Mouse (Mus musculus) naive thymus-derived CD4-positive, alpha-beta T cell, adult 2 months (primary cell): ENCODE measurements around the gene Spice1.

Experiments used
- DNase-seq: peaks from one replicate; pipeline ENCODE4 v3.0.0-alpha.2; 2011; ENCODE audit warnings: low read depth

The Spice1 gene

GRCm38 (mm10) chr16:44365522-44365921 is 18.6 kb downstream of the Spice1 start:
- DNase-seq = no peak

DNA sequence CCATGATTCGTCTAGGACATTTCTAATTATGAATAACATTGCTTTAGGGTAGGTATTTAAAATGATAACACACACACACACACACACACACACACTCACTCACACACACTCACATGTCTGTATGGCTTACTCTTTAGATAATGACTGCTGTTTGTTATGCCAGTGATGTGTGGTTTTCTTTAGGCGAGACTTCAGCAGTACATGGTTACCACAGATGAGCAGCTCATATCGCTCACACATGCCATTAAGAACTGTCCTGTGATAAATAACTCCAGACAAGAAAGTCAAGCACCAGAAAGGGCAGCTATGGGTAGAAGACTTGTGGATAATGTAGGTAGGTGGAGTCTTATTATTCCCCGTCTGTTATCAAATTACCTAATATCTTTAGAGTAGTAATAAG is 28.5 kb downstream of the Spice1 start:
- no peak for DNase-seq

DNA sequence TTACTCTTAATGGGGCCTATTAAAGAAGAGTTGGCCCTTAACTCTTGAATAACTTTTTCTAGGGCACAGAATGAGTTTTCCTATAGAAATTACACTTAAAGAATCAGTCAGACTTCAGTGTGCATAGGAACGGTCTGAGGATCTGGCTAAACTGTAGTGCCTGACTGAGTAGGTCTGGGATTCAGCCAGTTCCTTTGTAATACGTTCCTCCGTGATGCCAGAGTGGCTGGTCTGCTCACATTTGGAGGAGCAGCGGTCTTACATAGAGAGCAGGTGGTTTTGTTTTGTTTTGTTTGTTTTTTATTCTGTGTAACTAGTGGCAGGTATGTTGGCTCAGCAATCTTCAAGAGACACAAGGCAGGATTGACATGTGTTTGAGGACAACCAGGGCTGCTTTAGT is 33.1 kb downstream of the Spice1 start:
- no peak for DNase-seq

GRCm38 (mm10) chr16:44381578-44381977 is 34.7 kb downstream of the Spice1 start:
- DNase-seq = no peak

- DNase-seq = no peak
Measured at GRCm38 (mm10) chr16:44383549-44383948, 36.6 kb downstream of the Spice1 start.

DNA sequence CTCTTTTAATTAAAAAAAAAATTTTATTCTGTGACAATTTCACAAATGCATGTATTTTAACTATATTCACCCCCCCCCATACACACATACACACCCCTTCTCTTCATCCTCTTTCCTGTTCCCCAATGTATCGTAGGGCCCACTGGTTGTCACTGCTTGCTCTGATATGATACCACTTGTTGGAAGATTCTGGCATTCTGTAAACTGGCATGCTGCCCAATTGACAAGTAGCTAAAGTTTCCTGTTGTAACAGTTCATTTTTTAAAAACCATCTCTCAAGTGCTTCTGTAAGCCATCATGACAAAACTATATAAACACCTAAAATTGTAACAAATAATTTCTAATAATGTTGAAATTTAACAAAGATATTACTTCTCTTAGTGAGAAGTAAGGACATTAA is 37.3 kb downstream of the Spice1 start:
- no peak for DNase-seq

DNA sequence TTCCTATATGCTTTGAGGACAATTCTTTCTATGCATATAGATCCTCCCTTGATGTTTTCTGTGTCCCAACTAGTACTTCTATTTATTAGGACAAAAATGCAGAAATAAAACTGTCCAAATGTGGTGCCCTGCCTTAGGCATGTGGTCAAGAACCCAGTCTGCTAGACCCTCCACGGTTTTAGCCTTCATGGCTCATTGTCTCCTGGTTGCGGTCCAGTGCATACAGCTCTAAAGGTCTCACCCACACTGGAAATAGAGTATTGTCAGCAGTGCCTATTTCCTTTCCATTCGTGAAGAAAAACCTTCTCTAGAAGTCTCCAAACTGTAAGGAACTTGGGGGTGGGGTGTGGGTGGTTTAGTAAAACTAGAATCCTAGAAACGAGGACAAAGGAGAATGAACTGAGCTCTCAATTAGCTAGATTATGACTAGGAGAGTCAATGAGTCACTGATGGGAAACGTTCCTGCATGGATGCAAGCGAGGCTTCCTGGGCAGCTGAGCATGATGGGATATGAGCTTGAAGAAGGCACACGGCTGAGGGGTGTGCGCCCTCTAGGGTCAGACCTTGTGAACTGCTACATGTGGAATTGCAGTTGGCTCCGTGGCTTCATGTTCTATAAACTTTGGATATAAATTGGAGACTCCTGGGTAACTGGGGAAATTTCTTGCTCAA is 45.1 kb downstream of the Spice1 start:
- peak; percentile 43 for DNase-seq

DNA sequence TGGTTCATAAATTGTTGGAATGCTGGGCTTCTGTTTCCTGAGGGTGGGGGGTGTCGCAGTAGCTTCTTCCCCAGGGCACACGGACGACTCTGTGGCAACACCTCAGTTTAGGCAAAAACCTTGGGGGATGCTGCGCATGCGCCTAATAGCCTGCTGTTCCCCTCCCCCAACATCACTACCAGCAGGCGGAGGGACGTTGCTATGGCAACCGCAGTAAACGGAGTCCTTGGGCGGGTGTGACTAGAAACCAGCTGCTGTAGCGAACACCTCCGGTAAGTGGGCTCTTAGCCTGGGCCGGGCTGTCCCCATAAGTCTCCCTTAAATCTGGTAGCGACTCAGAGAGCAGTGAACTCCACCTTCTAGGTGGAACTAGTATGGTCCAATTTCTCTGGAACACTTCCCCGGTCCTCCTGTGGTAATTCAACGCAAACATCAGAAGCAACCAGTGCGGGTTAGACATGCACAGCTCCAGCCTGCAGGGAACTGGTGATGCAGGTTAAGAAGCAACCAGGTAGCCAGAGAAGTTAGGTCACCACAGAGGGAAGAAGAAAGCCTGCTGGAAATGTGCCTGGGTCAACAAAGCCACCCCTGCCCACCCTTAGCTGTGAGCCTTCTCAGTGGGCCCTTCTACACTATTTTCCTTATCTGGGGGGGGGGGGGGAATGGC is 47.8 kb downstream of the Spice1 start, which contains the start of gene Cfap44:
TSS of gene Cfap44 (plus strand) at position 220 of the 667 bp plus-strand sequence.
- DNase-seq = peak; percentile 76

GRCm38 (mm10) chr16:44404933-44405332 is 58.0 kb downstream of the Spice1 start:
- DNase-seq = no peak

DNA sequence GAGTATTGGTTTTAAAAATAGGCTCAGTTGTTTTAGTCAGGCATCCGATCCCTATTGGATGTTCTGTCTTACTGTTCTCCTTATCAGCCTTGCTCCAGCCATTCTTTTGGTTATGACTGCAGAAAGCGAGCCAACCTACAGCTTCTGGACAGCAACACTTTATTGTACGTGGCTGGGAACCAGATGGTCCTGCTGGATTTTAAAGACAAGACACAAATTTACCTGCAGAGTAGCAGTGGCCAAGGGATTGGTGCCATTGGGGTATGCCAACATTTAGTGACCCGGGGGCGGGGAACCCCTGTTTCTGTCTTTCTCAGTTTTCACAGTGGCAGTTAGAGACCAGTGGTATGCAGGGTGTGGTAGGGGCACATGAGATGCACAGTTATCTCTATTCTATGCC is 60.3 kb downstream of the Spice1 start:
- DNase-seq = no peak

- no peak for DNase-seq
Measured at GRCm38 (mm10) chr16:44408290-44408689, 61.4 kb downstream of the Spice1 start.

DNA sequence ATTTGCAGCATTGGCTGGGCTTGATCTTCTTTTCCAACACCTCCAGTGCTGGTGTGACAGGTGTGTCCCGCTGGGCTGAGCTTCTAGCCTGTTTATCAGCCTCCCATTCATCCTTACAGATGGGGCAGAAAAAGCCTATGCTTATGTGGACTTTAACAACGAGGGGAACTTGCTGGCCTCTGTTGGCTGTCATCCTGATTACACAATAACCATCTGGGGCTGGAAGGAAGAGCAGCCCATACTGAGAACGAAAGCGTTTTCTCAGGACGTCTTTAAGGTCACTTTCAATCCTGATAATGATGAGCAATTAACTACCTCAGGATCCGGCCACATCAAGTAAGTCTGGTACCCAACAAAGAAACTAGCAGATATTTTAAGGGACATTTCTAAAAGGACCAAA is 63.3 kb downstream of the Spice1 start:
- DNase-seq = no peak

DNA sequence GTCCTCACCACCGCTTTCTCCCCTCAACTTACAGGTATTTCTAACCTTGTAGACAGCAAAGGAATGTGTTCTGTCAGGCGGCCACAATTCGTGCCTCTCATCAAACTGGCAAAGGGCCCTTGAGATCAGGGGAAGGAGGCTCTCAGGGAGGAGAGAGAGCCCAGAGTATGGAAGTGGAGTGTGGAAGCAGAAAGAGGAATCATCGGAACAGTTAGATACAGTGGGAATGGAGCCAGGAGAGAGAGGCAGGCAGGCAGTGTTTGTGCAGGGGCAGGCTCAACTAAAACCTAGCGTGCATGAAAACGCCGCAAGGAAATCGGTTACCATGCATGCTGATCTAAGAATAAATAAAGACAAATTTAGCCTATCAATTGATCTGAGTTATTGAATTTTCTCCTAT is 70.7 kb downstream of the Spice1 start:
- DNase-seq = no peak

DNA sequence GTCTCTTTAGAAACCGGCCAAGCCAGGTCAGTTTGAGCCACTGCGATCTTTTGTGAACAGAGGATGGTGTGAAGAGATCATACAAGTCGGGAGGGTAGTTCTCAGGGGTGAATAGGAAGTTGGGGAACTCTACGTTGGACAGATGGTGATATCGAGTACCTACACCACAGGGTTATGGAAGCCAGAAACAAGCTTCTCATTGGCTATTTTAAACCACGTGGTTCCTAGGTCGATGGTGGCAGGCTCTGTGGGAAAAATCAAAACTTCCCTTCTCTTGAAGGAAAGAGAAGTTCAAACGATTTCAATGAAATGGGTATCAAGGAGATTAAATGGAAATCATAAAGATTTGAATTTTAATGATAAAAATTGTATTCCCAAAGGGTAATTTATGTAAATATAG is 74.8 kb downstream of the Spice1 start:
- no peak for DNase-seq

DNA sequence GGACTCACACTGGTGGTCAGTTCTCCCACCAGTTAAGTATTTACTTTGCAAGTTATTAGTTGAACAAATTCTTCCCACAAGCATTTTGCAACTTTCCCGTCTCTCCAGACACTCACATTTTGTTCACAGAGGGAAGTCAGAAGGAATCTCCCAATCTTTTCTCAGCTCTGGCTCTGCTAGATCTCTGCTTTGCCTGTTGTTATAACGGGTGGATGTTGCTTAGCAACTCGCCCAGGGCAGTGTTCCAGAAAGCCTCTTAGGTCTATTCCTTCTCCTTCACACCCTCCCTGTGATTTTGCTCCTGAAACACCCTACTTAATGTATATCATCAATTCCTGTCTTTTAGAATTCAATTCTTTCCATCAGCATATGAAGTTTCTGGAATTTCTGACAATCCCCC is 76.6 kb downstream of the Spice1 start:
- no peak for DNase-seq

DNA sequence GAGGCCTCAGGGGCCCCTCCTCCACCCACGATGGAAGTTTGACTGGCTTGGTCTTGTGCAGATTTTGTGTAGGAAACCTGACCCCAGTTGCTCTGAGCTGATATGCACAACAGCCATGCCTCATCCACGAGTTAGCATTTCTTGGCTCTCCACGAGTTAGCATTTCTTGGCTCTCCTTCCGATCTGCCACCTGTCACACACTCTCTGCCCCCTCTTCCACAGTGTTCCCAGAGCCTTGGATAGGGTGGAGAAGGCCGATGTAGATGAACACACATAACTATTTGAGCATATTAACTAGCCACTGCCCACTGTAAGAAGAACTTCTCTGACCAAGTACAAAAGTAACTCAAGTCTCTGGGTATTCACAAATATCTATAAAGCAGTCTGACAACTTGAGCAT is 81.5 kb downstream of the Spice1 start:
- DNase-seq = no peak

DNA sequence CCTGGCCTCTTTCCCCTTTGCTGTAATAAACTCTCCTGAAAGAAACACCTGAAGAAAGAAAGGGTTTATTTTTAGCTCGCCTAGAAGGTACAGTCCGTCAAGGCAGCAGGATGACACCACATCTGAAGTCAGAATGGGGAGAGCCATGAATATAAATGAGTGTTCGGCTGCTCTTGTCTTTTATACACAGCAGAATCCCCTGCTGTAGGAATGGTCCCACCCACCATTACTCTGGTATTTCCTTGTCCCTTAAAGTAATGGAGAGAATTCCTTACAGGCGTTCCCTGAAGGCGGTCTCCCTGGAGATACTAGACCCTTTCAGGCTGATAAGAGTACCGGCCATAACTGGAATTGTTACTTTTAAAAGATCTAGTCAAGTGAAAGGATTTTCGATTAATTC is 83.1 kb downstream of the Spice1 start:
- no peak for DNase-seq

- DNase-seq = no peak
Measured at GRCm38 (mm10) chr16:44434931-44435330, 88.0 kb downstream of the Spice1 start.

DNA sequence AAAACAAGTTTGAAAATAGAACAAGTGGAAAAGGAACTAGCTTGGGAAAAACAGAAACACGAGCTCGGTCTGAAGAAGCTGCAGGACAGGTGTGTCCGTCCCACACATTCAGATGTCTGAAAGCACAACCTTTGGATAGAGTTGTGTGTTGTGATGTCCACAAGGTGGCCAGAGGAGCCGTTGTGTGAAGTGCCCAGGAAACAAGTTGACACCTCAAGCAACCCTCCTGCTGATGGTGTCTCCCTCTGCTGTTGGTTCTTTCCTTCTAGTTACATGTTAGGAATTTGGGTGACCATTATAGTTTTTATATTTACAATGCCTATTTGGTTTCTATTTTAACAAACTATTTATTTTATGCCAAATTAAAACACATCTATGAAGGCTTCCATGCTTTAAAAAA is 88.6 kb downstream of the Spice1 start:
- no peak for DNase-seq
